Mouse (Mus musculus): ENCODE measurements around the gene Fam208b.
"Not testable (repeated sequence)": the region's sequence is repeated elsewhere in the genome, so short reads cannot be mapped to it uniquely, and the experiment has no call there.

Gene Fam208b

GRCm38 (mm10) chr13:3563953-3564352, 47.0 kb downstream of the Fam208b start:
- no peak for DNase-seq (ENCODE audit: extremely low read depth, low read depth, low spot score)

GRCm38 (mm10) chr13:3563130-3563529, 47.8 kb downstream of the Fam208b start:
- DNase-seq (ENCODE audit: extremely low read depth, low read depth, low spot score), result no peak

DNA sequence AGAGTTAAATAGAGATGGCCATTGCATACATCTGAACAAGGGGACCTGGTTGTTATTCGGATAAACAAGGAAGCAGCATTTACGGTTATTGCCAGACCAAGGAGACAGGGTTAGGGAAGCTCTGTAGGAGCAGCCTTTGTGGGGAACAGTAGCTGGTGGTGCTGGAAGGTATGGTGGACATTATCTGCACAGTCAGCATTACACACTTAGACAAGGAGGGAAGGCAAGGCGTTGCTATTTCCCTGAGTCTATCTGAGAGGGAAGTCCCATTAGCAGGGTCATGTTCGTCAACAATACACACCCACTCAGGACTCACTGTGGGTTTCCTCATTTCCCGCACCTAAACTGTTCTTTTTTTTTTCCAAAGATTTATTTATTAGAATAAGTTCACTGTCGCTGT, 63.1 kb downstream of the Fam208b start:
- no peak for DNase-seq (ENCODE audit: extremely low read depth, low read depth, low spot score)

GRCm38 (mm10) chr13:3547410-3547809, 63.5 kb downstream of the Fam208b start:
- no peak for DNase-seq (ENCODE audit: extremely low read depth, low read depth, low spot score)

GRCm38 (mm10) chr13:3544925-3545324, 66.0 kb downstream of the Fam208b start:
- no peak for DNase-seq (ENCODE audit: extremely low read depth, low read depth, low spot score)

DNA sequence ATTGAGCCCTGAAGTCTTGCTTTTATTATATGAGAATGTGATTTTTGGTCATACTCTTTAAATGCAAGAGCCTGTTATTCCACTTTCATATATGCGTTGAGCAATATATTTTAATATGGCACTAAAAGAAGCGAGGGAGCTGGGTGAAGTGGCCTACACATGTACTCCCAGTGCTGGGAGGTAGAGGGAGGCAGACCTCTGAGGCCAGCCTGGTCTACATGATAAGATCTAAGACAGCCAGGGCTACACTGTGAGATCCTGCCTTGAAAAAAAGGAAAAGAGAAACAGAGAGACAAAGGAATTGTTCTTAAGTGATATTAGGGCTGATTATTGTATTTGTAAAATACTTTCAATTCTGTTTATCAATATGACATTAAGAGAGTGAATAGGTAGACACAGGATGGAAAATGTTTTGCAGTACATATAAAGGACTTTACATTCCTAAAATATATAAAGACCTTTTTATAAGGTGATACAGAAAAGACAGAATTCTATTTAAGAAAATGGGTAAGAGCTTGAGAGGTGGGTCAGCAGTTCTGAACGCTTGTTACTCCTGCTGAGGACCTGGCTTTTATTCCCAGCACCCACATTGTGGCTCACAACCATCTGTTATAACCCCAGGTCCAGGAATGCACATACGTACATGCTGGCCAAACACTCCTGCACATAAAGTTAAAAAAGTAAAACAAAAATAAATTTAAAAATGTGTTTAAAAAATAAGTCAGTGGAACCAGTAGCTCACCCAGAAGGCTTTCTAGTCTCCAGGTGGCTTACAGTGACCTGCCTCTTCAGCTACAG, 66.6 kb downstream of the Fam208b start:
- DNase-seq (ENCODE audit: extremely low read depth, low read depth, low spot score), result no peak

GRCm38 (mm10) chr13:3541159-3541782, 69.6 kb downstream of the Fam208b start:
- no peak for DNase-seq (ENCODE audit: extremely low read depth, low read depth, low spot score)

DNA sequence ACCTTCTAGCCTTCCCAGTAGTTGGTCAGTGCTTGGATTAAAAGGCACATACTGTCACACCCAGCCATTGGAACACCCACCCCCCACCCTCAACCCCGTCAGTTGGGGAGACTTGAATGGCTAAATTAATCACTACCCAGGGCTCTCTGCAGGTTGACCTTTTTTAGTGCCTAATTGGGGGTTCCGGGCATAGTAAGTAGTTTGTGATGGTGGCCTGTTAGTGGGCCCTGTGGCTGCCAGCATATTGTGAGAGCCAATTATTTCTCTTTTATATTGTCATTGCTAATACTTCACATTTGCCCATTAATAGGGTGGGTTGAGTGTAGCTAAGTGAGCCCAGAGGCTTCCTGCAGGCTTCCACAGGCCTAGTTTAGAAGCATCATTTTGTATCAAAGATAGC, 70.7 kb downstream of the Fam208b start:
- DNase-seq (ENCODE audit: extremely low read depth, low read depth, low spot score), result no peak

GRCm38 (mm10) chr13:3538969-3539562, 71.8 kb downstream of the Fam208b start:
- DNase-seq (ENCODE audit: extremely low read depth, low read depth, low spot score), result no peak

DNA sequence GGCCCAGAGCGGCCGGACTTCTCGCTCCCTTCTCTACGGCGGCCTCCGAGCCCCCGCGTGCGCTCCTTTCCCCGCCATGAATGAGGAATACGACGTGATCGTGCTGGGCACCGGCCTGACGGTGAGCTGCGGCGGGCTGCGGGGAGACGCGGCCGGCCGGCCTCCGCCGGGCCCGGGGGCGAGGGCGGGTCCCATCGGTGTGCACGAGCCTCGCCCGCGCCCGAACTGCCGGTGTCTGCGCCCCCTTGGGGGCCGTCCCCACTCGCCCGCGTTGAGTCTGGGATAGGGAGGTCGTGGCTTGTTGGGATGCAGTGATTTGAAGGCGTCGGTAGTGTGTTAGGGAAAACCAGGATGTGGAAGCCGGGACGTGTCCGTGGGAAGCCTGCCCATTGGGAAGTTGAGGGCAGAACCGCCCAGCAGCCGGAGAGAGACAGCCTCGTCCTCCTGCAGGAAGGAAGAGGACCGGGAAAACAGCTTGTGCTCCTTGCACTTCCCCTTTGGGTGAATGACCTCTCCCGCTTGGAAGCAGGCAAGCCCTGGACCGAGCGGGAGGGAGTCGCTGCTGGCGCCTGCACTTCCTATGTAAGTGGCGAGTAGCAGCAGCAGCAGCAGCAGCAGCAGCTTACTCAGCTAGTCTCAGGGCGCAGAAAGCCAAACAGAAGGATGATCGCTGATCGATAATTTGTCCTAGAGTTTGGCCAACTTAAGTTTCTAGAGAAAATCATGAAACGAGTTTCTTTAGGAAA, 72.5 kb downstream of the Fam208b start:
- DNase-seq (ENCODE audit: extremely low read depth, low read depth, low spot score), result no peak

- no peak for DNase-seq (ENCODE audit: extremely low read depth, low read depth, low spot score)
Measured at GRCm38 (mm10) chr13:3537594-3538222, 73.2 kb downstream of the Fam208b start, which contains the start of gene Gdi2. Gene Gdi2 (plus strand): TSS chr13:3538063.

GRCm38 (mm10) chr13:3534146-3534545, 76.8 kb downstream of the Fam208b start:
- DNase-seq (ENCODE audit: extremely low read depth, low read depth, low spot score), result no peak

DNA sequence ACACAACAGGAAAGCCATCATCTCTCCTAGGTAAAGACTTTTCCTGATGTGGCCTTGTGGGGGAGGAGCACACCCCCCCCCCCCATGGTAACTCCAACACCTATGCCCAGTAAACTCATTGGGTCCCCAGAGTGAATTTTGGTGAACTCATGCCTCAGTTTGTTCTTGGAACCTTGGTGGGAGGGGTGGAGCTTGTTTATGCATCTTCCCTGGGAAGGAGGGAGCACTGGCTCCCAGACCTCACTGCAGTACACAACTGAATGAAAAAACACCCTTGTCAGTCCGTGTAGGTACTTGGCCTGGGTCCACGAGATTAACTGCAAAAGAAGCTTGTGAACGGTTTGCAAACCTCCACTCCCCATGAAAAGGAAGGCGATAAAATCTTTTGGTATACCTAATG, 78.5 kb downstream of the Fam208b start:
- DNase-seq (ENCODE audit: extremely low read depth, low read depth, low spot score), result no peak

GRCm38 (mm10) chr13:3531692-3532320, 79.1 kb downstream of the Fam208b start:
- no peak for DNase-seq (ENCODE audit: extremely low read depth, low read depth, low spot score)

GRCm38 (mm10) chr13:3531176-3531575, 79.7 kb downstream of the Fam208b start:
- not testable (repeated sequence) for DNase-seq (ENCODE audit: extremely low read depth, low read depth, low spot score)

- DNase-seq (ENCODE audit: extremely low read depth, low read depth, low spot score), result no peak
Measured at GRCm38 (mm10) chr13:3530451-3530850, 80.5 kb downstream of the Fam208b start.

DNA sequence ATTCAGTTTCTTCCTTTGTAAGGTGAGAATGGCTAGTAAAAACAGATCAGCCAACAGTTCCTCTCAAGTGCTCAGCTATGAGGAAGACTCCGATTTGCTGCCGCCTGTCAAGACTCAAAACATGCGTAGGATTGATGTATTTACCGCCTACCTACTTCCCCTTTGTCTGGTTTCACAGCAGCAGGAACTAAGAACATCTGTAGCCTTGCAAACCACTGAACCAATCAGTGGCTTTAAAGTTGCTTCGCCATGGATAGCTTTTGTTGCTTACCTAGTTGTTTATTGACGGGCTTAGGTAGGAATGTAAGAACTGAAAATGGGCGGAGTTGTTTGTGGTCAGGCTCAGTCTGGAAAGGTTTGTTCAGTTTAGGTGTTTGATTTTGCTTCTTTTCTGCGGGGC, 84.6 kb downstream of the Fam208b start:
- DNase-seq (ENCODE audit: extremely low read depth, low read depth, low spot score), result no peak

- DNase-seq (ENCODE audit: extremely low read depth, low read depth, low spot score), result no peak
Measured at GRCm38 (mm10) chr13:3525611-3526051, 85.3 kb downstream of the Fam208b start.

- no peak for DNase-seq (ENCODE audit: extremely low read depth, low read depth, low spot score)
Measured at GRCm38 (mm10) chr13:3523946-3524345, 87.0 kb downstream of the Fam208b start.

DNA sequence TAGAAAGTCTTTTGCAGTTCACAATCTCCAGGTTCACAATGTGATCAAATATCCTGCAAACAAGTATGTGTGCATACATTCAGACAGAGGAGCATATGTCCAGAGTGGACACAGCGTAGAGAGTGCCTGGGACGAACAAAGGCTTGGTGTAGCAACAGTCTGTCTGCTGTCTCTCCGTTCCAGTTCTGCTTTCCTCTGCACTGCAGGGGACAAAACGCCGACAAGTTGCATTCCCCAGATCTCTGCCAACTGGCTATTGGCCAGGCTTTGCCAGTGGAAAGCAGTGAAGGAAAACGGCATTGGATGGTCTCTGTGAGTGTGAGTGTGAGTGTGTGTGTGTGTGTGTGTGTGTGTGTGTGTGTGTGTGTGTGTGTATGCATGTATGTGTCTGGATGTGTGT, 87.4 kb downstream of the Fam208b start:
- no peak for DNase-seq (ENCODE audit: extremely low read depth, low read depth, low spot score)

Data from fat pad, adult 2 months (tissue).